Mouse (Mus musculus) CH12.LX (cell line): ENCODE data around the gene Arcn1. TPM values are rescaled to one million over a fixed set of nuclear protein-coding genes. Genes with fewer than 3 reads are reported as not detected.

Experiments used
- DNase-seq: peaks from one replicate; pipeline ENCODE4 v3.0.0-alpha.2; 2013; ENCODE audit errors: extremely low read depth
- H3K27ac ChIP-seq: 2 replicates; pipeline ENCODE4 v1.5.1; 2012; ENCODE audit warnings: low read depth, mild to moderate bottlenecking, control low read depth, moderate library complexity; ENCODE audit not compliant: insufficient read depth
- H3K27me3 ChIP-seq: replicated peaks from 2 replicates; pipeline ENCODE3; 2012; ENCODE audit warnings: inconsistent platforms
- H3K36me3 ChIP-seq, 2 experiments: replicated peaks in 1 of 2; 2 replicates each; pipeline versions ENCODE3 to v1.6.1; 2012; ENCODE audit warnings: inconsistent platforms in 1 of 2, low read length in 1 of 2, mild to moderate bottlenecking in 1 of 2, mixed read lengths in 1 of 2, moderate library complexity in 1 of 2; ENCODE audit not compliant: control insufficient read depth in 1 of 2, insufficient read depth in 1 of 2
- H3K4me1 ChIP-seq, 2 experiments: 2 replicates each; pipeline ENCODE4 v1.6.1; 2012; ENCODE audit warnings: inconsistent platforms in 1 of 2, moderate library complexity in 1 of 2; ENCODE audit not compliant: insufficient read depth in 2 of 2, control insufficient read depth in 1 of 2
- H3K4me2 ChIP-seq: 2 replicates; pipeline ENCODE4 v1.6.1; 2012; ENCODE audit warnings: low read depth, mild to moderate bottlenecking, control low read depth; ENCODE audit not compliant: poor library complexity, insufficient read depth, severe bottlenecking
- H3K4me3 ChIP-seq, 3 experiments: fragments of 150-350 bp in 1 of 3; sonication (generic) in 1 of 3; replicated peaks in 1 of 3; 2 replicates each; pipeline versions ENCODE3 to v1.5.1; 2011 to 2012; ENCODE audit warnings: low read depth in 2 of 3, low read length in 2 of 3, mild to moderate bottlenecking in 2 of 3, moderate library complexity in 2 of 3, control low read depth in 1 of 3, improper control_type of control experiment in 1 of 3, inconsistent platforms in 1 of 3, mixed read lengths in 1 of 3; ENCODE audit not compliant: poor library complexity in 1 of 3
- H3K79me2 ChIP-seq: replicated peaks from 2 replicates; pipeline ENCODE4 v1.6.1; 2012; ENCODE audit warnings: mild to moderate bottlenecking, moderate library complexity; ENCODE audit not compliant: control insufficient read depth, poor library complexity, insufficient read depth, severe bottlenecking; ENCODE audit errors: extremely low read depth
- H3K9ac ChIP-seq: 2 replicates; pipeline ENCODE4 v1.6.1; 2012; ENCODE audit warnings: low read depth, mild to moderate bottlenecking, control low read depth, moderate library complexity; ENCODE audit not compliant: insufficient read depth
- H3K9me3 ChIP-seq: replicated peaks from 2 replicates; pipeline ENCODE3; 2012; ENCODE audit warnings: low read length, inconsistent platforms, mixed read lengths
- BHLHE40 ChIP-seq: IDR thresholded peaks from 2 replicates; pipeline ENCODE4 v1.6.1; 2011; ENCODE audit warnings: mild to moderate bottlenecking, low read depth, low read length, improper control_type of control experiment
- CTCF ChIP-seq, 2 experiments: IDR thresholded peaks in 1 of 2; conservative IDR thresholded peaks in 1 of 2; 2 replicates each; pipeline ENCODE4 v1.5.1; 2011 to 2012; ENCODE audit warnings: low read depth in 2 of 2, low read length in 2 of 2, improper control_type of control experiment in 1 of 2, inconsistent platforms in 1 of 2, mild to moderate bottlenecking in 1 of 2, moderate library complexity in 1 of 2
- ELF1 ChIP-seq: IDR thresholded peaks from 2 replicates; pipeline ENCODE4 v1.6.1; 2014; ENCODE audit warnings: low read depth, mild to moderate bottlenecking, inconsistent platforms, low read length, improper control_type of control experiment
- ETS1 ChIP-seq: conservative IDR thresholded peaks from 2 replicates; pipeline ENCODE4 v1.6.1; 2012; ENCODE audit warnings: low read depth, mild to moderate bottlenecking, inconsistent platforms, low read length, improper control_type of control experiment, moderate library complexity
- HCFC1 ChIP-seq: IDR thresholded peaks from 2 replicates; pipeline ENCODE4 v1.6.1; 2012; ENCODE audit warnings: low read depth, mild to moderate bottlenecking, inconsistent platforms, low read length, improper control_type of control experiment
- IRF4 ChIP-seq: IDR thresholded peaks from 2 replicates; pipeline ENCODE4 v1.6.1; 2014; ENCODE audit warnings: low read depth, mild to moderate bottlenecking, inconsistent platforms, low read length, improper control_type of control experiment
- JUN ChIP-seq: IDR thresholded peaks from 2 replicates; pipeline ENCODE4 v1.6.1; 2011; ENCODE audit warnings: low read depth, mild to moderate bottlenecking, low read length, improper control_type of control experiment, moderate library complexity; ENCODE audit not compliant: insufficient read depth
- JUND ChIP-seq: conservative IDR thresholded peaks from 2 replicates; pipeline ENCODE4 v1.6.1; 2011; ENCODE audit warnings: low read depth, low read length, improper control_type of control experiment
- MAFK ChIP-seq: IDR thresholded peaks from 2 replicates; pipeline ENCODE4 v1.6.1; 2011; ENCODE audit warnings: low read length, improper control_type of control experiment; ENCODE audit not compliant: insufficient replicate concordance
- MEF2A ChIP-seq: IDR thresholded peaks from 2 replicates; pipeline ENCODE4 v1.6.1; 2014; ENCODE audit warnings: low read depth, mild to moderate bottlenecking, inconsistent platforms, low read length, improper control_type of control experiment, borderline replicate concordance
- NRF1 ChIP-seq: IDR thresholded peaks from 2 replicates; pipeline ENCODE4 v1.6.1; 2014; ENCODE audit warnings: low read depth, mild to moderate bottlenecking, inconsistent platforms, low read length, improper control_type of control experiment, moderate library complexity
- POLR2AphosphoS2 ChIP-seq: IDR thresholded peaks from 2 replicates; pipeline ENCODE4 v1.6.1; 2011; ENCODE audit warnings: low read depth, low read length, improper control_type of control experiment
- RAD21 ChIP-seq: IDR thresholded peaks from 2 replicates; pipeline ENCODE4 v1.6.1; 2011; ENCODE audit warnings: low read depth, mild to moderate bottlenecking, low read length, improper control_type of control experiment, moderate library complexity
- SIN3A ChIP-seq: IDR thresholded peaks from 2 replicates; pipeline ENCODE4 v1.6.1; 2012; ENCODE audit warnings: low read length, improper control_type of control experiment, inconsistent platforms
- SMC3 ChIP-seq: IDR thresholded peaks from 2 replicates; pipeline ENCODE4 v1.6.1; 2011; ENCODE audit warnings: low read depth, low read length, improper control_type of control experiment
- TBP ChIP-seq: conservative IDR thresholded peaks from 2 replicates; pipeline ENCODE4 v1.6.1; 2011; ENCODE audit warnings: low read depth, low read length, improper control_type of control experiment
- TCF12 ChIP-seq: IDR thresholded peaks from 2 replicates; pipeline ENCODE4 v1.6.1; 2014; ENCODE audit warnings: low read depth, mild to moderate bottlenecking, inconsistent platforms, low read length, improper control_type of control experiment
- UBTF ChIP-seq: IDR thresholded peaks from 2 replicates; pipeline ENCODE4 v1.6.1; 2012; ENCODE audit warnings: low read depth, mild to moderate bottlenecking, inconsistent platforms, low read length, improper control_type of control experiment, moderate library complexity
- USF1 ChIP-seq: IDR thresholded peaks from 2 replicates; pipeline ENCODE4 v1.6.1; 2014; ENCODE audit warnings: low read depth, mild to moderate bottlenecking, inconsistent platforms, low read length, improper control_type of control experiment
- USF2 ChIP-seq: conservative IDR thresholded peaks from 2 replicates; pipeline ENCODE4 v1.6.1; 2011; ENCODE audit warnings: low read depth, low read length, improper control_type of control experiment
- ZC3H11A ChIP-seq: IDR thresholded peaks from 2 replicates; pipeline ENCODE4 v1.6.1; 2012; ENCODE audit warnings: low read depth, mild to moderate bottlenecking, inconsistent platforms, low read length, improper control_type of control experiment
- ZKSCAN1 ChIP-seq: IDR thresholded peaks from 2 replicates; pipeline ENCODE4 v1.6.1; 2012; ENCODE audit warnings: low read depth, inconsistent platforms, low read length, improper control_type of control experiment, borderline replicate concordance
- dilution Hi-C: fragments of 300-500 bp; cut with MboI; formaldehyde crosslinking; loops from 2 replicates; pipeline ENCODE4 v1.14.3; 2020; ENCODE audit warnings: low sequenced_read_pairs; ENCODE audit not compliant: extremely low pct_unique_long_range_greater_than_20kb, extremely low pct_ligation_motif_present
- in situ Hi-C: fragments of 300-500 bp; cut with MboI; formaldehyde crosslinking; loops from 3 replicates; pipeline ENCODE4 v1.14.3; 2019; ENCODE audit warnings: low sequenced_read_pairs, low pct_ligation_motif_present, low pct_unique_long_range_greater_than_20kb, mixed read lengths
- polyA plus RNA-seq: library from polyadenylated mRNA; unstranded; fragments of >175 nt; gene quantifications from 2 replicates; pipeline ENCODE4 v1.2.1, GENCODE M21; 2012; ENCODE audit warnings: low read depth; ENCODE audit not compliant: insufficient read length
- total RNA-seq, 2 experiments: library from RNA; depleted of rRNA; stranded (reverse); fragments of 300-350 nt in 1 of 2; fragments of >200 nt in 1 of 2; gene quantifications; 2 replicates each; pipeline ENCODE4 v1.2.3; 2012 to 2014

Gene Arcn1
- total and polyA plus RNA-seq, 3 experiments, result 79.4 to 150 (median 127) TPM

DNA sequence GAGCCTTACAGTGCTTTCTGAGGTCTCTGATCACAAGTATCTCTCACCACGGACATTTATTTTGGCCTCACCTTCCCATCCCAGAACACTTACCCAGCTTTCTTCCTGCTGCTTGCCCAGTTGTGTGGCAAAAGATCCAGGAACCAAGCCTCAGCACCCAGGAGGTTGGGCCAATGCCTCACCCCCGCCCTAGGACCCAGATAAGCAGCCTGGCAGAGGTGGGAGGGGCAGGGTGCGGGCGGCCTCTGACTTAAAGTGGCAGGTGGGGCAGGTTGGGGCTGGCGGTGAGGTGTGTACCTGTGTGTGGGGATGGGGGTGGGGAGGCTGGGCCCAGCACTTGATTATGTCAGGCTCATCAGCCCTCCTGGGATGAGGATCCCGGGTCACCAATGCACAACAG is 54.6 kb downstream of the Arcn1 start:
- in situ Hi-C loops, result no loop called here
- dilution Hi-C loops, result no loop called here
- H3K36me3 ChIP-seq, result peaks cover 9 to 98% of the 10 kb centered on the region in 2 experiments
- no peaks in the 10 kb centered on the region for H3K27me3 ChIP-seq
- no peaks in the 10 kb centered on the region for H3K79me2 ChIP-seq
- no peaks in the 10 kb centered on the region for H3K9me3 ChIP-seq
- H3K4me2 ChIP-seq, result no peak overlapping the region
- DNase-seq, result no peak
- no peak overlapping the region for H3K27ac ChIP-seq
- H3K4me1 ChIP-seq, result peaks cover 0 to 20% of the 10 kb centered on the region in 2 experiments; a peak in 2 of 4 replicates
- H3K9ac ChIP-seq, result no peak overlapping the region
- no peak overlapping the region for H3K4me3 ChIP-seq
- no peak for TF ChIP-seq HCFC1
- TF ChIP-seq UBTF, result no peak
- TF ChIP-seq ZKSCAN1, result no peak
- no peak for TF ChIP-seq TCF12
- TF ChIP-seq USF1, result no peak
- TF ChIP-seq SMC3, result no peak
- TF ChIP-seq USF2, result no peak
- no peak for TF ChIP-seq IRF4
- no peak for TF ChIP-seq ETS1
- no peak for TF ChIP-seq POLR2AphosphoS2
- no peak for TF ChIP-seq CTCF (conservative IDR thresholded peaks at IDR 0.05 in 1 of 2, IDR thresholded peaks at IDR 0.05 in 1 of 2; ENCODE audit: low read depth in 2 of 2, low read length in 2 of 2)
- TF ChIP-seq TBP, result no peak

GRCm38 (mm10) chr9:44711602-44712001 is 56.0 kb downstream of the Arcn1 start:
- in situ Hi-C loops (no loop called here), dilution Hi-C loops (no loop called here)
- H3K4me1 ChIP-seq, result peaks cover 0 to 10% of the 10 kb centered on the region in 2 experiments; a peak in 3 of 4 replicates
- no peaks in the 10 kb centered on the region for H3K27me3 ChIP-seq
- peaks cover 9 to 98% of the 10 kb centered on the region in 2 experiments for H3K36me3 ChIP-seq
- no peaks in the 10 kb centered on the region for H3K9me3 ChIP-seq
- H3K4me2 ChIP-seq, result no peak overlapping the region
- DNase-seq, result no peak
- H3K27ac ChIP-seq, result no peak overlapping the region
- H3K4me3 ChIP-seq, result no peak overlapping the region
- TF ChIP-seq CTCF (conservative IDR thresholded peaks at IDR 0.05 in 1 of 2, IDR thresholded peaks at IDR 0.05 in 1 of 2; ENCODE audit: low read depth in 2 of 2, low read length in 2 of 2), result no peak
- no peak for TF ChIP-seq RAD21
- TF ChIP-seq JUN, result no peak
- TF ChIP-seq BHLHE40, result no peak
- TF ChIP-seq ETS1, result no peak
- no peak for TF ChIP-seq SIN3A
- TF ChIP-seq JUND, result no peak
- TF ChIP-seq NRF1, result no peak
- TF ChIP-seq ZC3H11A, result no peak
- TF ChIP-seq MEF2A, result no peak
- no peak for TF ChIP-seq ELF1
- no peak for TF ChIP-seq MAFK
- TF ChIP-seq IRF4, result no peak
- no peak overlapping the region for H3K9ac ChIP-seq
- no peaks in the 10 kb centered on the region for H3K79me2 ChIP-seq
